Mouse (Mus musculus) myocyte (in vitro differentiated cells): ENCODE data around the gene Gpx3. TPM values are rescaled to one million over a fixed set of nuclear protein-coding genes. Genes with fewer than 3 reads are reported as not detected.

Source experiments
- H3K27me3 ChIP-seq: one replicate; pipeline ENCODE4 v1.6.1; 2011; ENCODE audit not compliant: control insufficient read depth, insufficient read depth, insufficient read length
- H3K36me3 ChIP-seq: one replicate; pipeline ENCODE4 v1.6.1; 2011; ENCODE audit not compliant: control insufficient read depth, insufficient read depth
- H3K4me2 ChIP-seq: one replicate; pipeline ENCODE4 v1.6.1; 2011; ENCODE audit warnings: low read depth, control low read depth
- H3K4me3 ChIP-seq: one replicate; pipeline ENCODE4 v1.5.1; 2011; ENCODE audit warnings: mild to moderate bottlenecking, control low read depth, moderate library complexity
- H3K79me2 ChIP-seq: one replicate; pipeline ENCODE4 v1.6.1; 2011; ENCODE audit not compliant: control insufficient read depth, insufficient read depth
- H3ac ChIP-seq: one replicate; pipeline ENCODE4 v1.6.1; 2011; ENCODE audit not compliant: control insufficient read depth, insufficient read length
- CEBPB ChIP-seq: IDR thresholded peaks from 2 replicates; pipeline ENCODE4 v1.6.1; 2011; ENCODE audit warnings: mild to moderate bottlenecking, moderate library complexity; ENCODE audit not compliant: poor library complexity, insufficient read depth, severe bottlenecking
- E2F4 ChIP-seq: IDR thresholded peaks from one replicate; pipeline ENCODE4 v1.6.1; 2011; ENCODE audit warnings: mild to moderate bottlenecking, control low read depth, moderate library complexity; ENCODE audit not compliant: insufficient read depth
- MAX ChIP-seq: IDR thresholded peaks from one replicate; pipeline ENCODE4 v1.6.1; 2011; ENCODE audit warnings: low read depth, mild to moderate bottlenecking, control low read depth
- MYOD1 ChIP-seq, 3 experiments: IDR thresholded peaks; one replicate each; pipeline ENCODE4 v1.6.1; 2011; ENCODE audit warnings: control low read depth in 2 of 3, low read depth in 2 of 3, mild to moderate bottlenecking in 2 of 3, moderate library complexity in 1 of 3; ENCODE audit not compliant: insufficient read length in 2 of 3, control insufficient read depth in 1 of 3
- MYOG ChIP-seq, 3 experiments: IDR thresholded peaks; one replicate each; pipeline ENCODE4 v1.6.1; 2011; ENCODE audit warnings: control low read depth in 2 of 3, low read depth in 2 of 3, mild to moderate bottlenecking in 2 of 3; ENCODE audit not compliant: insufficient read length in 2 of 3, control insufficient read depth in 1 of 3, insufficient read depth in 1 of 3
- POLR2A ChIP-seq: IDR thresholded peaks from one replicate; pipeline ENCODE4 v1.6.1; 2011; ENCODE audit warnings: low read depth, mild to moderate bottlenecking, control low read depth, moderate library complexity; ENCODE audit not compliant: insufficient read length
- POLR2AphosphoS2 ChIP-seq: IDR thresholded peaks from one replicate; pipeline ENCODE4 v1.6.1; 2011; ENCODE audit warnings: low read depth, control low read depth; ENCODE audit not compliant: insufficient read length
- REST ChIP-seq: IDR thresholded peaks from one replicate; pipeline ENCODE4 v1.6.1; 2011; ENCODE audit warnings: mild to moderate bottlenecking, control low read depth, moderate library complexity; ENCODE audit not compliant: insufficient read depth, insufficient read length
- SRF ChIP-seq: IDR thresholded peaks from one replicate; pipeline ENCODE4 v1.6.1; 2011; ENCODE audit warnings: low read depth; ENCODE audit not compliant: control insufficient read depth, insufficient read length
- TCF12 ChIP-seq: IDR thresholded peaks from one replicate; pipeline ENCODE4 v1.6.1; 2011; ENCODE audit warnings: mild to moderate bottlenecking, control low read depth; ENCODE audit not compliant: poor library complexity, insufficient read depth, severe bottlenecking
- TCF3 ChIP-seq: IDR thresholded peaks from one replicate; pipeline ENCODE4 v1.6.1; 2011; ENCODE audit warnings: low read depth, control low read depth; ENCODE audit not compliant: insufficient read length
- USF1 ChIP-seq: IDR thresholded peaks from one replicate; pipeline ENCODE4 v1.6.1; 2011; ENCODE audit warnings: low read depth, mild to moderate bottlenecking, control low read depth, moderate library complexity
- polyA plus RNA-seq: library from polyadenylated mRNA; unstranded; fragments of >200 nt; fragmentation: generic; extraction: Trizol; gene quantifications from one replicate; pipeline ENCODE4 v1.2.1, GENCODE M21; 2012; ENCODE audit warnings: missing spikeins

Gene Gpx3
- polyA plus RNA-seq, 1 experiment: 9.4 TPM

DNA sequence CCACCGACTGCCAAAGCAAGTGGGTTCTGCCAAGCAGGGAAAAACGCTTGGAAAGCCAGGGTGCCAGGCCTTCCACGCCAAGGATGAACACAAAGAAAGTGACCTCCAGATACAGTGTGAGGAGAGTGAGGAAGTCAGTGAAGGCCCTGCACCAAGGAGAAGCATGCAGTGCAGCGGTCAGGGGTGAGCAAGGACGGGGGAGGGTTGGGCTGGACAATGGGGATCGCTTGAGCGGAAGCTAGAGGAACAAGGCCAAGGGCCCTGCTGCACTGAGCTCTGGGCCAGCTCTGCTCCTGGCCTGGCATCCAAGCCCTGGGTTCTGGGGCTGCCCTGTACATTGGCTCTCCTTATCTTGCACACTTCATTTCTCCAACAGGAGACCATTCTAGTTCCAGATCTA lies 37.8 kb downstream of the Gpx3 start:
- Histone ChIP-seq H3K27me3 (no peaks in the 10 kb centered on the region), H3ac (no peak overlapping the region), H3K36me3 (peaks cover 5% of the 10 kb centered on the region), H3K79me2 (no peaks in the 10 kb centered on the region), H3K4me2 (no peak overlapping the region), H3K4me3 (no peak overlapping the region)
- TF ChIP-seq MYOG (IDR thresholded peaks at IDR 0.05; ENCODE audit: control insufficient read depth in 1 of 3, insufficient read depth in 1 of 3, insufficient read length in 2 of 3, low read depth in 2 of 3) (no peak), POLR2A (no peak), CEBPB (no peak), TCF12 (no peak), E2F4 (no peak), POLR2AphosphoS2 (no peak), SRF (no peak), MAX (no peak), REST (no peak), USF1 (no peak), MYOD1 (IDR thresholded peaks at IDR 0.05; ENCODE audit: control insufficient read depth in 1 of 3, insufficient read length in 2 of 3, low read depth in 2 of 3) (no peak), TCF3 (no peak)

DNA sequence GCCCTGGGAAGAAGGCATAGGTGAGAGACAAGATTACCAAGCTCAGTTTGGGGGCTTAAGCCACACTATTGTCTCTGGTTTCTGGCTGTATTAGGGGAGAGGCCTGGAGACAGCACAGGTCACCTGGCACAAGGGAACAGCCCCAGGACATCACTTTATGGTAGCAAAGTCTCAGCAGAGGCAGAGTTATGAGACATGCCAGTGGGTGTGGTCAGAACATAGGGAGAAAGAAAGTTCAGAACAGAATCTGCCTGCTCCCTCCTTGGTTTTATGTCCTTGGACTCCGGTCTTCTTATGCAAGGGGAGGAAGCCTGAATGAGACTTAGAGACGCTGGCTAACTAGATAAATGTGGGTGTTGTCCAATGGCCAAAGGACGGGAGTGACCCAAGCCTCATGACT lies 42.4 kb downstream of the Gpx3 start:
- TF ChIP-seq POLR2AphosphoS2 (no peak), POLR2A (no peak), USF1 (no peak), TCF3 (no peak), TCF12 (no peak), MYOG (IDR thresholded peaks at IDR 0.05; ENCODE audit: control insufficient read depth in 1 of 3, insufficient read depth in 1 of 3, insufficient read length in 2 of 3, low read depth in 2 of 3) (no peak), REST (no peak)
- no peak overlapping the region for H3ac ChIP-seq
- H3K27me3 ChIP-seq: no peaks in the 10 kb centered on the region
- H3K4me2 ChIP-seq: no peak overlapping the region
- no peaks in the 10 kb centered on the region for H3K79me2 ChIP-seq
- H3K4me3 ChIP-seq: no peak overlapping the region
- peaks cover 5% of the 10 kb centered on the region for H3K36me3 ChIP-seq

DNA sequence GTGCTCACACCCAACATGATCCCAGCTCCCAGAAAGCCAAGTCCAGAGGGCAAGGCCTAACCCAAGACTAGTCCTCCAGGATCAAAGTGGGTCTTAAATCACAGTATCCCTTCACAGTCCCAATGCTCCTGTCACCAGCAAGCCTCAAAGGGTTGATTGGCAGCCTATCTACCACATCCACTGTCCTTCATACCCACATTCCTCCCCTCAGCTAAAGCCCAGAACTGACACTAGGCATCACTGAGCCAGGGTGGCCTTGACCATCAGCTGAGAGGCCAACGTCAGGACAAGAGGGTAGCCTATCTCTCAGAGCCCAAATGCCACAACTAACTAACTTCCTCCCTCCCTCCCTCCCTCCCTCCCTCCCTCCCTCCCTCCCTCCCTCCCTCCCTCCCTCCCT lies 47.5 kb downstream of the Gpx3 start:
- peaks cover 5% of the 10 kb centered on the region for H3K36me3 ChIP-seq
- H3ac ChIP-seq: no peak overlapping the region
- H3K27me3 ChIP-seq: no peaks in the 10 kb centered on the region
- no peak for TF ChIP-seq E2F4
- TF ChIP-seq MAX: no peak
- TF ChIP-seq POLR2A: no peak
- TF ChIP-seq CEBPB: no peak
- TF ChIP-seq MYOD1 (IDR thresholded peaks at IDR 0.05; ENCODE audit: control insufficient read depth in 1 of 3, insufficient read length in 2 of 3, low read depth in 2 of 3): no peak
- TF ChIP-seq TCF12: no peak
- TF ChIP-seq POLR2AphosphoS2: no peak
- TF ChIP-seq TCF3: no peak
- TF ChIP-seq REST: no peak
- TF ChIP-seq MYOG (IDR thresholded peaks at IDR 0.05; ENCODE audit: control insufficient read depth in 1 of 3, insufficient read depth in 1 of 3, insufficient read length in 2 of 3, low read depth in 2 of 3): no peak
- TF ChIP-seq SRF: no peak
- no peak for TF ChIP-seq USF1
- no peak overlapping the region for H3K4me2 ChIP-seq
- no peak overlapping the region for H3K4me3 ChIP-seq
- peaks cover 19% of the 10 kb centered on the region for H3K79me2 ChIP-seq

DNA sequence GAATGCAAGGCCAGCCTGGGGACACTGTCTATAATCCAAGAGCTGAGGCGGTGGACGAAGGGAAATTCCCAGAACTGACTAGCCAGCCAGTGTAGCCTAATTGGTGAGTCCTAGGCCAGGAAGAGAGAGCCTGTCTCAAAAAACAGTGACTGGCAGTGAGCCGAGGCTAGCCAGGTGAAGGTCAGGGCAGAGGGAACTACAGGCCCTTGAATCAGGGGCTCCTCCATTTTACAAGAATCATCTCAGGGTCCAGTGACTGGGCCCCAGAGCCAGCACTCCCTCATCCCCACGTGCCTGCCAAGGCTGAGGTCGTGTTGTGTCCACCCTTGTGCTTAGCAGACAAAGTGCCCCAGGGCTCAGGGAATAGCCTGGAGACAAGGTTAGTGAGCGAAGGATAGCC lies 48.4 kb downstream of the Gpx3 start:
- H3K4me2 ChIP-seq: no peak overlapping the region
- no peak for TF ChIP-seq POLR2A
- no peak for TF ChIP-seq TCF3
- no peak for TF ChIP-seq MAX
- TF ChIP-seq CEBPB: no peak
- TF ChIP-seq USF1: no peak
- TF ChIP-seq E2F4: no peak
- no peak for TF ChIP-seq MYOG (IDR thresholded peaks at IDR 0.05; ENCODE audit: control insufficient read depth in 1 of 3, insufficient read depth in 1 of 3, insufficient read length in 2 of 3, low read depth in 2 of 3)
- no peak for TF ChIP-seq TCF12
- peaks cover 5% of the 10 kb centered on the region for H3K36me3 ChIP-seq
- H3K4me3 ChIP-seq: no peak overlapping the region
- no peak overlapping the region for H3ac ChIP-seq
- peaks cover 22% of the 10 kb centered on the region for H3K79me2 ChIP-seq
- H3K27me3 ChIP-seq: no peaks in the 10 kb centered on the region

DNA sequence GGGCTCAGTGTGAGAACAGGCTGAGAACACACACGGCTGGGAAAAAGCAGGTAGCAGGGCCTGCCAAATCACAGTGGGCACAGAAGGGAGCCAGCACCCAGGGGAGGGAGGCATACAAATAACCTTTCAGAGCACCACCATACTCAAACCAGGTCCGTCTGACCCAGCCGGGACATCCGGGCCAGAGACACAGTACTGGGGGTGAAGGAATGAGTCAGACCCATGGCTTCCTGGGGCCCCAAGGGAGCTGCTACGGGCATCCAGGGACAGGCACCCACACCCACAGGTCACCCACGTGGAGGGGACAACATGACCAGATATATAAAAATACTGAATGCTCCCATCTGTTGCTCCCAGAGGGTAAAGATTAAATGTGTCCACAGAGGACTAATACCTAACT lies 50.4 kb downstream of the Gpx3 start:
- TF ChIP-seq CEBPB: no peak
- TF ChIP-seq SRF: no peak
- H3K36me3 ChIP-seq: peaks cover under 1% of the 10 kb centered on the region
- H3K27me3 ChIP-seq: no peaks in the 10 kb centered on the region
- H3K4me2 ChIP-seq: peak overlapping the region; percentile 69
- no peak overlapping the region for H3K4me3 ChIP-seq
- peaks cover 22% of the 10 kb centered on the region for H3K79me2 ChIP-seq
- no peak overlapping the region for H3ac ChIP-seq
